Mouse (Mus musculus) lung, postnatal 0 days (tissue): ENCODE measurements around the gene Ccdc85c.
A peak's percentile ranks its signal among the peaks of the same experiment; 100 is the strongest.

Experiments used
- CTCF ChIP-seq: IDR thresholded peaks from 2 replicates; pipeline ENCODE4 v1.5.1; 2016; ENCODE audit warnings: antibody characterized with exemption, mild to moderate bottlenecking
- EP300 ChIP-seq: IDR thresholded peaks from 2 replicates; pipeline ENCODE4 v1.6.1; 2016; ENCODE audit warnings: antibody characterized with exemption, mild to moderate bottlenecking, control low read depth

DNA sequence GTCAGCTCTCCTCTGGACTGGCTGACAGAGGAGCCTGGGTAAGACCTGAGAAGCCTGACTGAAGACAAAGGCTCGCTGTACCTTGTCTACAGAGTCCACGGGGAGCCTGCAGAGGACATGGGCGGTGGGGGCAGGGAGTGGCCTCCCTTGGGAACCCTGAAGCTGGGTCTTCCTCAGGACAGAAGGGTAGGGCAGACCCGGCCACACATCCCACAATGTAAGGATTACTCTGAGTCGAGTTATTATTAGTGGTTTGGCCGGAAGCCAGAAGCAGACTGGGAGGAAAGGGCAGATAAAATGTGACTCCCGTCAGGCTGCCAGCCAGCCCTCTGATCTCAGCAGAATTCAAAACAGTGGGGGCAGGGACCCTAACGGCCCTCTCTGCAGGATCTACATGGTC, 30.4 kb downstream of the Ccdc85c start:
- TF ChIP-seq CTCF: no peak
- TF ChIP-seq EP300: peak; percentile 61; the same call in 1 of the 2 replicates
